Mouse (Mus musculus) lung, postnatal 10 days (tissue): Measurements from ENCODE around the gene Kdelr1.
A peak's percentile ranks its signal among the peaks of the same experiment; 100 is the strongest.
"Not testable (repeated sequence)": the region's sequence is repeated elsewhere in the genome, so short reads cannot be mapped to it uniquely, and the experiment has no call there.

ENCODE experiments used
- DNase-seq: peaks from one replicate; pipeline ENCODE4 v3.0.0; 2021

The Kdelr1 gene

GRCm38 (mm10) chr7:45870282-45871058, 2.1 kb upstream of the Kdelr1 start:
- no peak for DNase-seq

GRCm38 (mm10) chr7:45873061-45873947, 732 bp downstream of the Kdelr1 start:
- peak; percentile 69 for DNase-seq

GRCm38 (mm10) chr7:45876895-45877294, 4.3 kb downstream of the Kdelr1 start:
- no peak for DNase-seq

GRCm38 (mm10) chr7:45878278-45878677, 5.7 kb downstream of the Kdelr1 start, which contains the start of gene Grin2d:
Gene Grin2d (minus strand): TSS chr7:45878378.
- DNase-seq: not testable (repeated sequence)

- no peak for DNase-seq
Observed at GRCm38 (mm10) chr7:45880531-45880930, 8.0 kb downstream of the Kdelr1 start.

GRCm38 (mm10) chr7:45881011-45881410, 8.4 kb downstream of the Kdelr1 start:
- no peak for DNase-seq

GRCm38 (mm10) chr7:45887246-45887645, 14.7 kb downstream of the Kdelr1 start:
- no peak for DNase-seq

DNA sequence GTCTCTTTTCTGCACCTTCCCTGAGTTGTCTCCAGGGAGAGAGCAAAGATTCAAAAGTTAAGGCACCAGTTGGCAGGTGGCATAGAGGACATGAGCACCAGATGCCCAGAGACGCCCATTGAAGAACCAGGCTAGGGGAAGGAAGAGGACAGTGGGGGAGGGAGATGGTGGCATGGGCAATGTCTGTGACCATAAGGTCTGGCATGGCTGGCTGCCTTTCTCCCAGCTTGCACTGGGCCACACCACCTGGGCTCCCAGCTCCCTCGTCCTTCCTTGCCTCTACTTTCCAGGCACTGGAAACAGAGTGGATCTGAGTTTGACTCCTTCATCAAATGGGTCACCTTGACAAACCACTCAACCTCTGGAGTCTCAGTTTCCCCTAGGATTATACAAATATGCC, 20.1 kb downstream of the Kdelr1 start:
- DNase-seq: no peak

DNA sequence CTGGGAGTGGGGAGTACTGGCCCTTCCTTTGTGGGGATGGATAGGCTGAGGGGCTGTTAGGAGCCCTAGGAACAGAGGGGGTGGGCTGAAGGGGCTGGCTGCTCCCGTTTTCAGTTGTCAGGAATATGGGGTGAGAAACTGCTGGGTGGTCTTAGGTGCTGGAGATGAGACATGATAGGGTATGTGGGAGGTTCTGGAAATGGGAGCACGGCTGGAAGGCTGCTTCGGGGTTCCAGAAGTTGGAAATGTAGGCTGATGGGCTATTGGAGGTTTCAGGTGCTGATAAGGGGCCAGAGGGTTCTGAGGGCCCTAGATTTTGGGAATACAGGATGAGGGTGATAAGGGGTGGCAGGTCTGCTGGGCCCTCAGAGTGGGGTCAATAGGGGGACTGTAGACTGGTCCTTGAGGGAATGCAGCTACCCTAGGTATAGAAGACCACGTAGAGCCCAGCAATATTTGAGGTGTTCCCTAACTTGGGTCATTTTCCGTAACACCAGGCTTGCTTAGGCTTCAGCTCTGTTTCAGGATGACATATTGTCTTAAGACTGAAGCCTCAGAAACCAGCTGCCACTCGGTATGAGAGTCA, 23.5 kb downstream of the Kdelr1 start:
- DNase-seq: no peak

DNA sequence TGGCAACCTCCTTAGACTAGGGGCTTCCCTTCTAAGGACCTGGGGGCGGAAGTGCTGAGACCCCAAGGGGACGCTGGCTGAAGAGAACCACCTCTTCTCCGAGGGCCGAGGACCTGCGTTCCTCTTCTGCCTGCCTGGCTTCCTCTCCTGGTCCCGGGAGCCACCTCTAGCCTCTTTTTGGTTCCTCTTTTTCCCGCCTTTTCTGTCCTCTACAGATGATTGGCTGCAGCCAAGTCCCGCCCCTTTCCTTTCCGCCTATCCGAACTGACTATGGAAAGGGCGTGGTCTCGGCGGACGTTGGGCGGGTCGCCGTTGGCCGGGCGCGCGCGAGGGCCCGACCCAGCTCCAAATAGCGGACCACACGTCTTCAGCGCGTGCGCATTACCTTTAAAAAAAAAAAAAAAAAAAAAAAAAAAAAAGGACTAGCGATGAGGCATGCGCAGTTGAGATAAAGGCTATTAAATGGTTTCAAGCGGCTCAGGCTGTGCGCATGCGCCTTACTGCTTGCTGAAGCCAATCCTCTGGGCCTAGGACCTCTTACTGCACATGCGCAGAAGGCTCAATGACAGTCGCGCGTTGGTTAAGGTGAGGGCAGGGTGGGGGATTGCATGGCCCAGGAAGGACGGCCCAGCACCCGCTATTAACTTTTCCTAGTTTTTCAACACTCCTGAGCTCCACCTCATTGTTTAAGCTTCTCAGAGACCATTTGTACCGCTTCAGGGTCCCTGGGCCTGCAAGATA, 24.1 kb downstream of the Kdelr1 start, which contains the start of the genes Syngr4 and Tmem143:
Gene Syngr4 (minus strand): TSS at position 198 of the 741 bp plus-strand sequence.
Gene Tmem143 (plus strand): TSS at position 425 of the 741 bp plus-strand sequence.
- DNase-seq: peak; percentile 99

DNA sequence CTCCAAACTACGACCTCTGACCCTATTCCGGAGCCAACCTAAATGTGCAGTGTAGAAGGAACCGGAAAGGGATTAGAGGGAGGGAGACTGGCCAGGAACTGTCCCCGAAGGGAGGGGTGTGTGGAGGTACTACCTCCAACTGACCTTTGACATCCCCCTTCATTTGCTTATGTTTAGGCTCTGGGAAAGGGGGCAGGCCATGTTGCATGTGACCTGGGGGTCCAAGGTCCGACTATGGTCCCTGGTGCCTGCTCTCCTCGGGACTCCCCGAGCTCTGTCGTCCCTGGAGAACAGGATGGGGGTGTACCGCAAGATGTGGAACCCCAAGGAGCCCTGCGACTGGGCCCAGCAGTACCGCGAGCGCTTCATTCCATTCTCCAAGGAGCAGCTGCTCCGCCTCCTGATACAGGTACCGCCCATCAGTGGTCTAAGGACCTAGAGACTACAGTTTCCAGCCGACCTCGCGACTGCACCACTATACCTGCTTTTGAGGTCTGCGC, 24.7 kb downstream of the Kdelr1 start:
- DNase-seq: peak; percentile 78

- peak; percentile 35 for DNase-seq
Observed at GRCm38 (mm10) chr7:45898125-45898524, 25.6 kb downstream of the Kdelr1 start.

GRCm38 (mm10) chr7:45901562-45901961, 29.0 kb downstream of the Kdelr1 start:
- peak; percentile 61 for DNase-seq

- DNase-seq: no peak
Observed at GRCm38 (mm10) chr7:45902481-45903002, 30.0 kb downstream of the Kdelr1 start.

DNA sequence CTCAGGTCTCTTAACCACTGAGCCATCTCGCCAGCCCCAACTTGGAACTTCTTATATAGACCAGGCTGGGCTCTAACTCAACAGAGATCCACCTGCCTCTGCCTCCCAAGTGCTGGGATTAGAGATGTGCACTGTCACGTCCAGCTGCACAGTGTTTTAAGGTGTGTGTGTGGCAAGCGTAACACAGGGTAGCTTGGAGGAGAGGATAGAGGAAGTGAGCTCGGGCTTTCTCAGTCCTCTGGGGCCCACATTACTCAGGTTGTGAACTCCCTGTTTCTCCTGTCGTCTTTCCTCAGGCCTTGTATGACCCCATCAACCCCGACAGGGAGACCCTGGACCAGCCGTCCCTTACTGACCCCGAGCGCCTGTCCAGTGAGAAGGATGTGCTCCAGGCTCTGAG, 34.0 kb downstream of the Kdelr1 start:
- DNase-seq: no peak

DNA sequence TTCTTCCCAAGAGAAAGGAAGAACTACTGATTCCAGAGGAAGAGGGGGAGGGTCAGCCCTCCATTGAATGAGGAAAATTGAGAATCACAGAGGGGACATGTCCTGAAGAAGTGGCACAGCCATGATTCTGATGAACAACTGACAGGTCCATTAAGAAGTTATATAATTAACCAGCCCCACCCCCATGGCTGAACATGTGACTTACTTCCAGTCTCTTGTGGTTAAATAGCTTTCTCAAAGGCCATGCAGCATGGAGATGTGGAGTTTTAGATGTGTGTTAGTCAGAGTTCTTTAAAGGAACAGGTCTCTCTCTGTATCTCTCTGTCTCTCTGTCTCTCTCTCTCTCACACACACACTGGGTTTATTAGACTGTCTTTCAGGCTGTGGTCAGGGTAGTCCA, 35.8 kb downstream of the Kdelr1 start:
- DNase-seq: no peak

DNA sequence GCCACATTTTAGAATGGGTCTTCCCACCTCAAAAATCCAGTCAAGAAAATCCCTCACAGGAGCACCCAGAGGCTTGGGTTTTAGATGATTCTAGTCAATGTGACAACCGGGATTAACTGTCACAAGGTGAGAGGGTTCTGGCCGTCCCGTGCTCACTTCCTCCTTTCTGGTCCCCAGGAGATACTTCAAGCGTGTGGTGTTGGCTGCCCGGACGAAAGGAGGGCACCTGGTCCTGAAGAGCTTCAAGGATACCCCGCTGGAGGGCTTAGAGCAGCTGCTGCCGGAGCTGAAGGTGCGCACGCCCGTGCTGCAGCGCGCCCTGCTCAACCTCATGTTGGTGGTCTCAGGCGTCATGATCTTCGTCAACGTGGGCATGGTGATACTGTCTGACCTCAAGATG, 36.6 kb downstream of the Kdelr1 start:
- DNase-seq: no peak

- DNase-seq: no peak
Observed at GRCm38 (mm10) chr7:45914067-45914466, 41.5 kb downstream of the Kdelr1 start.

DNA sequence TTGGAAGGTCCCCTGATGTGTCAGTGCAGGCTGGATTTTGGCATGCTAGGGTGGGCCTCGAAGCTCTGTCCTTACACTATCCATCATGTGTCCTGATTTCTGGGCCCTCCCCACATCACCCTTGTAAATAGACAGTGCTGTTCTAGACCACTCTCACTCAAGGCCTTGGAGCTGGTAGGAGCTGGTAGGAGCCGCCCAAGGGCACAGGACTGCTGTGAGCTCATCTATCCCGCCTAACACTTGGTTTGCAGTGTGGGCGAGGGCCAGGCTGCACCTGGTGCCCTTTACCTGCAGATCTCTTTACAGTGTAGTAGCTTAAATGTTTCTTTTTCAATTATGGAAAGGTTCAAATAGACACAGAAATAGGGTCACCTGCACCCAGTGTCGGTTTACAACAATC, 42.4 kb downstream of the Kdelr1 start:
- no peak for DNase-seq

DNA sequence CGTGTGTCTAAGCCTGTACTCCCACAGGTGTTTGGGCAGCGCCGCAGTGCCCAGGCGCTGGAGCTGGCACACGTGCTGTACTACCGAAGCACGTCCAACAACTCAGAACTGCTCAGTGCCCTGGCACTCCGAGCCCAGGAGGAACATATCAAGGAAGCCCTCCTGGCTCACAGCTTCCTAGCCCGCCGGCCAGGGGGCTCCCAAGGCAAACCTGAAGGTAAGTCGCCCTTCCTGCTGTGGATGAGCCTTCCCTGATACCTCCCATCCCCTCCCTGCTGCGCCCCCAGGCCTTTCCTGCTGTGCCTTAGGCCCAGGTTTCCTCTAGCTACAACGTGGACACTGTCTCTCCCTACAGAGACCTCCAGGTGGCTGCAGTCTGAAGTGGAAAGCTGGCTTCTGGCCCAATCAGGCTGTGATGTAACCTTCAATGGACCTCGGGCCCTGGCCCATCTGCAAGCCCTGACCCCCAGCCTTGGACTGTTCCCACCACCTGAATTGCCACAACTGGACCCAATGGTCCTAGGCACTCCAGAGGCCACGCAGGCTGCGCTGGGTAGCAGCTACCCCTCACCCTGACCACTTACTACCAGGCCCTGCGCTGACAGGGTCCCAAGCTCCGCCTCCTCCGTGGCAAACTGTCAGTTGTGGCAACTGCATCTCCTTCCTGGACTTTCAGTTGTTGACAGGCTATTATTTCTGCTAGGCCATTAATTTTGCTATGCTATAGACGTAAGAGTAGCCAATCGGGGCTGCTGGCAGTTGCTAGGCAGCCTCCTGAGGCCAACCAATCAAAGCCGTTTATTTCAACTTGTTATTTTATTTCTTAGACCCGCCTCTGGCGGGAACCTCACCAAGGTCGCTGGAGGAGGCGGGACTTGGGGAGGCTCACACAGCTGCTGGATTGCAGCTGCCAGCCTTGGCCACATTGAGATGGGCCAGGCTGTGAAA, 43.8 kb downstream of the Kdelr1 start:
- DNase-seq: peak; percentile 93
